Mouse (Mus musculus) ovary, postnatal 14 days (tissue): ENCODE measurements at regions not wholly inside any gene's neighbourhood (a gene's known extent, or its start where the extent isn't known, plus 50 kb on each side); places are given as distances from the start of the nearest gene placed in this dataset.

Source experiments
- DNase-seq: peaks from one replicate; pipeline ENCODE4 v3.0.0; 2022; ENCODE audit warnings: low spot score

DNA sequence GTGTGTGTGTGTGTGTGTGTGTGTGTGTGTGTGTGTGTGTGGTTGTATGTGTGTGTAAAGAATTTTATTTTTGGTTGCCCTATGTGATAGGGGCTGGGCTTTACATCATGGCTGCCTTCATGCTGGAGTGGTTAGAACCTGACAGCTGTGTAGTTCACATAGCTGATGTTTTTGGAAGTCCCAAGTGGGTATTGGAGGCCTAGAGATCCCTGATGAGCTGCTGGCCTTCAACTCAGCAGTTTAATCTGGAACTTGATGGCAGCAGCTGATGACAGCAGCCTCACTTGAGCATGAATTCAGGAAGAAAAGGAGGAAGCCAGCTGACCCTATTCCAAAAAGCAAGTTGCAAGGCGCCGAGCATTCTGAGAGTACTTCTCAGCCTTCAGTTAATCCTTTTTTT lies 846.6 kb downstream of the Adgrl2 start:
- no peak for DNase-seq

DNA sequence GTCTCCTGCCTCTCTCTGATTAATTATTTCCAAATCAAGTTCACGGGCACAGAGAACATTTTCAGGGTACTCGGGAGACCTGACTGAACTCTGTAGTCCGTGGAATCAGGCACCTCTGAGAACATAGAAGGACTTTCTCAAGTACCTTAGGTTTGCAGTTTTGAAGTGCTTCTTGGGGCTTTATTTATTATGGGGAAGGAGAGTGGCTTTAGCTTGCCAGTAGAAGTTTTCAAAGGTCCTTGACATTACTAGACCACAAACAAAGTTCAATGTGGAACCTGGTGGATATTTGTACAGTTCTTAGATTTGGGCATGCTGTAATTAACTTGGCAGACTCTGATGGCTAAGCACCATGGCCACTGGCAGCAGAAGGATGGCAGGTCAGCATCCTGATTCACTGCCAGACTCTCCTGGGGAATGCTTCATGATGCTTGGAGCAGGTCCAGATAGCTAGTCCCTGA lies 853.5 kb downstream of the Adgrl2 start:
- no peak for DNase-seq

GRCm38 (mm10) chr3:148134646-148135045 lies 855.7 kb downstream of the Adgrl2 start:
- no peak for DNase-seq

DNA sequence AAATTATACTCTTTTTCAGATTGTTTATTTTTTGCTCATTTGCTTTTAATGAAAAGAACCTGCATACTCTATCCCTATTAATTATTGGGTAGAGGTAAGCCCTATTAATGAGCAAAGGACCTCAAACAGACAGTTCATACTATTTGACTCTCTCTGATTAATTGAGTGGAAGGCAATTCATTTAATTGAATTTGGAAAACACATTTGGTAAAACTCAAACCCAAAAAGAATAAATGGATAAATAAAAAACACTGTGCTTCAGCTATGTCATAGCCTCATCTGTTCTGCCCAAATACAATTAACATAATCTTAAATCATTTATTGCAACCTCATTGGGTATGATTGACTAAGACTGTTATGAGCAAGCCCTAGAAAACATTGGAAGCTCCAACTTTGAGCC lies 874.8 kb downstream of the Adgrl2 start:
- DNase-seq, result no peak

GRCm38 (mm10) chr3:148112204-148112603 lies 878.2 kb downstream of the Adgrl2 start:
- no peak for DNase-seq

DNA sequence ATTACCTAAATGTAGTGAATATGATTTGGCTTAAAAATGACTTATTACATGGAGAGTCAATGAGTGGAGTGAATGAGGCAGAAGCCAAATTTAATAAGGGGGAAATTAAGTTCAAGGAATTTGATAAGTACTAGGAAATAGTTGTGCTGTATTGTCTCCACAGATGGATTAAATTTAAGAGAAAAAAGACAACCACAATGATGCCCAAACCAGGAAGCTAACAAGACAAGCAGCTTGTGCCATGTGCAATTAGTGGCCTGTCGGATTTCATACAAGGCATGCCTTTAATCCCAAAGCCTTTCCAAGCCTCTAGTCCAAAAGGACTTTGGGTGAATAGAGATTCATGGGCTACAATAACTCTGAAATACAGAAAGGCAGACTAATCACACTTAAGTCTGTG lies 883.3 kb downstream of the Adgrl2 start:
- no peak for DNase-seq

- no peak for DNase-seq
Measured at GRCm38 (mm10) chr3:148093930-148094329, 896.4 kb downstream of the Adgrl2 start.

- DNase-seq, result no peak
Measured at GRCm38 (mm10) chr3:148075841-148076240, 914.5 kb downstream of the Adgrl2 start.

GRCm38 (mm10) chr3:148066701-148067100 lies 923.7 kb downstream of the Adgrl2 start:
- no peak for DNase-seq

DNA sequence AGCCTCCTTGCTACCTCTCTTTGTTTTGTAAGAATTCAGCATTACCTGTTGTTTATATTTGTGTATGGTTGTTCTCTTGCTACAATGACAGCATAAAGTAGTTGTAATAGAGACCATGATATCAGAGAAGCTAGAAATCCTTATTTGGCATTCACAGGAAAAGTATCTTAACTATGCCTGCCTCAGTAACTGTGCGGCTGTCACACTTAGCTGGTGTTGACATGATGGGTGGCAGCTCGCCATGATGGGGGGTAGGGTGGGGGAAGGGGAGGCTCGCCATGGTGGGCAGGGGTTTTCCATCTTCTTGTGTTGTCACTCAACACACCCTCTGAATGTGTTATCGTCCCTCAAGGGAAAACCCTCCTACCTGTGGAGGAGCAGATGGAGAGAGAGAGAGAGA lies 934.3 kb downstream of the Adgrl2 start:
- no peak for DNase-seq

- DNase-seq, result no peak
Measured at GRCm38 (mm10) chr3:148052516-148052915, 937.8 kb downstream of the Adgrl2 start.

DNA sequence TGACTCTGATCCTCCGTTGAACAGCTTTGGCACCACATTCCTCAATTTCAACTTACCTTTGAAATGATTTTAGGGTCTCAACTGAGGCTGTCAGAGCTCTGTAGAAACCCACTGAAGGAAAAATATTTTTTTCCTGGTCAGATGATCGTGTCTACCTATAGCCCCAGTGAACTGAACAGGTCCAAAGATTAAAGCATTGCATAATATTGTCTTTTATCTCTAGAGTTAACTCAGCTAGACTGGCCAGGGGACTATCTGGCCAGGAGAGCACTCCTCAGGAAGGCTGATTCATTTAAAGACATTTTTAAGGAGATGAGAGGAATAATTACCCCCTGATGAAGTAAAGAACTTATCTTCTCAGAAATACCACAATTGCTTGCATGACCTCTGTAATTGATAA lies 942.1 kb downstream of the Adgrl2 start:
- no peak for DNase-seq

DNA sequence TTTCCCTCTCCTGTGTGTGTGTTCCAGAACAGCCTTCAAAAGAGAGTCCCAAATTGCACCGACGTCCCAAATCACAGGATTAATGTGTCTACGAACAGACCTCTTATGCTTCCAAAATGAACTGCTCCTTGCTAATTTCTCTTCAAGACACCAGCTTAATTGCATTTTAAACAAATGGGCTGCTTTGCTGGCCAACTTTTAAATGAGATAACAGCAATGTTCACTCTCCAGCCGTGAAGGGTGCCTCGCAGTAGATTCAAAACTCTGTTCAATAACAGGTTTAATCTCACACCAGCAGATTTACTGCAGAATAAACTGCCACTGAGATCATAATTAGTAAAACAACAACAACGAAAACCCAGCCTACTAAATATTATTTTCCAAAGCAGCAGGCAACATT lies 957.8 kb downstream of the Adgrl2 start:
- no peak for DNase-seq

- no peak for DNase-seq
Measured at GRCm38 (mm10) chr3:148005831-148006230, 984.5 kb downstream of the Adgrl2 start.

GRCm38 (mm10) chr3:148004006-148004405 lies 986.3 kb downstream of the Adgrl2 start:
- no peak for DNase-seq

DNA sequence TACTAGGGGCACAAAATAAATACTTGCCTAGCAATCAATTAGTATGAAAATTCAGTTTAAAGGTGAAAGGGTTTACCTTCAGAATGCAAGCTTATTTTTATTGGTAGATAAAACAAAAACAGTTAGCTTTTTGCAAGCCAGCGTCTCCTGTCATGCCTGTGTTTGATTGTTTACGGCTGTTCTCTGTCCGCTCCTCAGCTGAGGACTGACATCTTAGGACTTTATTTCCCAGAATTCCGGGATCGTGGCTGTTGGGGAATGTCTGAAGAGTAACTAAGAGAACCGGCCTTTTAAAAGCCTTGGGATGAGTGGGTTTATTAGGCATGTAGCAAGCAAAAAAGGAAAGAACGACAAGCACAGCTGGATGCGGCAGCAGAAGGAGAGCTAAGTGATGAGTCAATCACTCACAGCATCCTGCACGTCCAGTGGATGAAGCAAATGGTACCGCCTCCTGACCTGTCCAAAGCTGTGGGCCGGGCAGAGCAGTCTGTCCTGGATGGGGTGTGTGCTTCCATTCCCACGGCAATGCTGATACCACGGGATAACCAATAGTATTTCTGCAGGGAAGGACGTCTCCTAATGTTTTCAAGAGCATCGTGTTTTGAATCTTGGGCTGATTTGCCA lies 990.9 kb downstream of the Adgrl2 start:
- no peak for DNase-seq

GRCm38 (mm10) chr3:147991738-147992137 lies 998.6 kb downstream of the Adgrl2 start:
- DNase-seq, result no peak

GRCm38 (mm10) chr3:147990831-147991230 lies 999.5 kb downstream of the Adgrl2 start:
- no peak for DNase-seq

GRCm38 (mm10) chr3:147982831-147983230 lies 1007.5 kb downstream of the Adgrl2 start:
- DNase-seq, result no peak

DNA sequence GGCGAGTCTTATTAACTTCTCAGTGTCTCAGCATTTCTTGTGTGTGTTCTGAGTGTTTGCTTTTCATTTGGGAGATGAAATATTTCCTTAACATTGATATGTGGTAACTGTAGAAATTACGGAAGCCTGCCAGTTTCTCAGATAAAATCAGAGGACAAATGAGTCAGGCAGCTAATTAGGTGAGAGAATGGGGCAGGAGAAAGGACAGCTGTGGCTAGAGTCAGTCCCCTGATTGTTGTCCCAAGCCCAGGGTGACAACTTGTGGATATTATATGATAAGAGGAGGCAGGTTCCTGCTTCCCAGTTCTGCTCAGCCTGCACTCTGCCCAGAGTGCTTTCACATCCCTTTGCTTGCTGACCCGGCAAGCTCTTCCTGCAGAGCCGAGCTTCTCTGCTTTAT lies 1008.7 kb downstream of the Adgrl2 start:
- DNase-seq, result no peak

- DNase-seq, result no peak
Measured at GRCm38 (mm10) chr3:147976579-147976978, 1013.8 kb downstream of the Adgrl2 start.

DNA sequence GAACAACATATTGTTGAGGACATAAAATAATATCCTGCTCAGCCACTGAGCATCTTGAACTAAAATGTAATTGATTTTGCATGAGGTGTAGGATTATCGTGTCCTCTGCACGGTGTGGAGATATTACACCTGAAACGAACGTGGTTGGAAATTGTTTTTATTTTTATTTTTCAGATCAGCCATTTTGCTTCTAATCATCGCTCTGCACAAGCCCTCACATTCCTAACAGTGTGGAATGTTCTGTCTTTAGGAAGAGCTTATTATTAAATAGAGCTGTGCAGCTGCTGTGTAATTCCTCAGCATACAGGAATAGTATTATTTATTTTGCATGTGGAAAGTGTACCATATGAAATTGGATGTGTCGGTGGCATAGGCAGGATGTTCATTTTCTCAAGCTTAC lies 1014.3 kb downstream of the Adgrl2 start:
- DNase-seq, result no peak

DNA sequence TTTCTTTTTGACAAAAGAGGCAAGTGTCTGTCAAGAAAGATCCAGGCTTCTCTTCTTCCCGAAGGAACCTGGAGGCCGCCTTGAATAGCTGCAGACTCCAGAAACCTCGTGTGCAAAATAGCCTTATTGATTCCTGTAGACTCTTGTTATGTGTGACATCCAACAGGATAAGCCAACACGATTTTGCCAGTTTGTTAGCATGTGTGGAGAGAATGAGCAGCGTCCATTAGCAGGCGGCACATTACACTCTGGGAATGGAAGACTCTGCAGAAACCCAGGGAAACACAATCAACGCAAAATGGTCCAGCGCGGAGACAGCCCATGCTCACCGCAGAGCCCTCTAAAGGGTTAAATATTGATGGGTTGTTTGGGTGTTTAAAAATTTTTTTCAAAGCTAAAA lies 1014.9 kb downstream of the Adgrl2 start:
- DNase-seq, result no peak

DNA sequence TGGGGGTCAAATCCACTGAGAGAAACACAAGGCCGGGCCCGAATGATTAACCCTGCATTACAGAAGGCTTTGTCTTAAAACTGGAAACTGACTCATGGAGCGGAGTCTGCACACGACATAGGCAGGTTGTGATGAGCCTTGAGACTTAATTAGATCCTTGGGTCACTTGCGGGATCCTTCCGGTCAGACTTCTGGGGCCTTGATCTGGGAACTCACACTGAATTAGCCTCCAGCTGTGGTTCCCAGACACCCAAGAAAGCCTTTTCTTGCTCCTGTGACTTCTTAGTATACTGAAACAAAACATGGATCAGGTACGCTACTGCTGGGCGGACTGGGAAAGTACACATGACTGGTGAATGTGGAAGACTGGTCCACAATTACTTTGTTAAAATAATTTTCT lies 1015.8 kb downstream of the Adgrl2 start:
- DNase-seq, result no peak

- no peak for DNase-seq
Measured at GRCm38 (mm10) chr3:147968271-147968670, 1022.1 kb downstream of the Adgrl2 start.
